Mouse (Mus musculus): ENCODE data around the gene Clic6. TPM values are rescaled to one million over a fixed set of nuclear protein-coding genes. Genes with fewer than 3 reads are reported as not detected.
A peak's percentile ranks its signal among the peaks of the same experiment; 100 is the strongest.

The Clic6 gene
- total RNA-seq, 4 experiments from 2014 or later, result 3.7 to 8.6 (median 4.1) TPM

GRCm38 (mm10) chr16:92519820-92520492, 34.4 kb downstream of the Clic6 start:
- no peak for DNase-seq (ENCODE audit: low spot score in 2 of 2)

GRCm38 (mm10) chr16:92523351-92523750, 37.8 kb downstream of the Clic6 start:
- no peak for DNase-seq (ENCODE audit: low spot score in 2 of 2)

GRCm38 (mm10) chr16:92524651-92525050, 39.1 kb downstream of the Clic6 start:
- peak in 1 of 2 experiments; percentile 30 for DNase-seq (ENCODE audit: low spot score in 2 of 2)

- DNase-seq (ENCODE audit: low spot score in 2 of 2), result no peak
Measured at GRCm38 (mm10) chr16:92525919-92526318, 40.4 kb downstream of the Clic6 start.

GRCm38 (mm10) chr16:92535258-92535657, 49.7 kb downstream of the Clic6 start:
- DNase-seq (ENCODE audit: low spot score in 2 of 2), result no peak

DNA sequence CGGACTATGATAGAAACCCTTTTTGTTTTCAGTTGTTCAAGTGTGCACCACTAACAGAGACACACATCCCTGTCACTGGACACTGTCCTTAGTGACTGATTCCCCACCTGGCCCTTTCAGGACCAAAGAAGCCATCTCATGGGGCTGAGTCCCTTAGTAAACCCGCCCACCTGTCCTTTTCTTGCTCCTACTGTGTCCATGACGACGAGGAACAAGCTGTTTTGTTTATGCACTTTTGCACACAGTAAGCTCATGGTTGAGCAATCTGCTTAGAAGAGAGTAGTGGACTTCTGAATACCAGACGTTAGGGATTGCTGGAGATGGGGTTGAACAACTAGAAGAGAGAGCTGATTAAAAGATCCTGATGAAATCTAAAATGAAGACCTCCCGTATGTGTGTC, 52.8 kb downstream of the Clic6 start:
- no peak for DNase-seq (ENCODE audit: low spot score in 2 of 2)

GRCm38 (mm10) chr16:92544264-92544663, 58.7 kb downstream of the Clic6 start:
- no peak for DNase-seq (ENCODE audit: low spot score in 2 of 2)

GRCm38 (mm10) chr16:92548651-92549050, 63.1 kb downstream of the Clic6 start:
- DNase-seq (ENCODE audit: low spot score in 2 of 2), result no peak

DNA sequence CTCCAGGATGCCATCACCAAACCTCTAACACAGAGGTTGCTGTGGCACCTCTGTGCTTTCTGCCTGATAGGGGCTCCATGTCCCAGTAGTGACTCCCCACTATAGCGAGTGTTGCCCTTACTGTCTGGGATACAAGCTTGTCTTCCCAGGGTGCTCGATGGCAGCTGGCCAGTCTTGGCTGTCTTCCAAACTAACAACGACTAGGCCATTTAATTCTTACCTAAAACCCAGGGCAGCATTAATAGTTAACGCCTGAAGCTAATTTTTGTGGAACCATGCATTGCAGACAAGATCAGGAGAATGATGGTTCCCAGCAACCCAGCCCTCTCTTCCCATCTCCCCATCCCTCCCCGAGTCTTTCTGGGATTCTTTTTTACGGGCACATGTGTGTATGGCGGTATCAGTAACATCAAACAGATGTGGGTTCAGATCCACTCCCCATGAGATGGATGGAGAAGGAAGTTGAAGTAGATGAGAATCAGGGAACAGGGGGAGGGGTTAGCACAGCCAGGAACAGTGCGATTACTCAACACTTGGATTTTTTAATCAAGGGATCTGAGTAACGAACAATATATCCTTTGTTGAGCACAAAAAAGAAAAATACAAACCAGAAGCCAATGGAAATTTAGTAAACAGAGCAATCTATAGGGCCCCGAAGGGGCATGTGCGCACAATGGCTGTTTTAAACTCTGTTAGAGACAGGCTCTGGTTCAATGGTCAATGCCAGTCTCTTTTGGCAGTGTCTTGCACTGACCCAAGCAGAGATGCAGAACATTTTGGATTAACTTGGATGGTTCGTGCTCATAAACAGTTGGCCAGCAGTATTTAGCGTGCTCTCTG, 66.0 kb downstream of the Clic6 start:
- DNase-seq (ENCODE audit: low spot score in 2 of 2), result no peak

- no peak for DNase-seq (ENCODE audit: low spot score in 2 of 2)
Measured at GRCm38 (mm10) chr16:92552106-92552382, 66.5 kb downstream of the Clic6 start.

- no peak for DNase-seq (ENCODE audit: low spot score in 2 of 2)
Measured at GRCm38 (mm10) chr16:92552858-92553257, 67.3 kb downstream of the Clic6 start.

DNA sequence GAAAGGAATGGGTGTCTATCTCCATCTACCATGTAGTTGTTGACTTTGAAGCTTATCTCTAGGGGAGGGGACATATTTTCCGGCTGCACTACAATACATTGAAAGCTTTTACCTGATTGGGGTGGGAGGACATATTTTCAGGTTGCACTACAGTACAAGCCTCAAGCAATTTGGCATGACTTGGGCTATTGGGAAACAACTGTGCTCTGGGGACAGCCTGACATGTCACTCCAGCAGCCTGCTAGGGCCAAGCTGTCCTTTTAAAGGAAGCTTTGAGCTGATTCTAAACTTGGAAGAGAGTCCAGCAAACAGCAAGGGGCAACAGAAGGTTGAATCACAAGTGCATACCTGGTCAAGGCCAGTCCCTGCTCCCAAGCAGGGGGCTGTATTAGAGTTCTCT, 69.5 kb downstream of the Clic6 start:
- DNase-seq (ENCODE audit: low spot score in 2 of 2), result no peak

DNA sequence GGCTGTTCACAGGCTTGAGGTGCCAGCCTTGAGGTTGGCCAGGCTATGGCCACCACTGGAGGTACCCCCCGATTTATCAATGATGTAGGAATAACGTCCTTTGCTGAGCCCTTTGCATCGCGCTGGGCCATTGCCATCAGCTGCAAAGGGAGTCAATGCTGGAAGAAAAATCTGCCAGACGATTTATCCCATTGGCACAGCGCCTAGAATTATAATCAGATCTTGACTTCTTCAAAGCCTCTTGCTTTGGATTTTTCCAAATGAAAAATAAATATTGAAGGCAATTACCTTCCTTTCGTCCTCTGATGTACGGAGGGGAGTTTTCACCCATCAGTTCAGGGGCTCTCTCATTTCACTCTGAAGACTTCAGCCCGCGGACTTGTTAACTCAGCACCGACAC, 79.8 kb downstream of the Clic6 start:
- DNase-seq (ENCODE audit: low spot score in 2 of 2), result no peak

DNA sequence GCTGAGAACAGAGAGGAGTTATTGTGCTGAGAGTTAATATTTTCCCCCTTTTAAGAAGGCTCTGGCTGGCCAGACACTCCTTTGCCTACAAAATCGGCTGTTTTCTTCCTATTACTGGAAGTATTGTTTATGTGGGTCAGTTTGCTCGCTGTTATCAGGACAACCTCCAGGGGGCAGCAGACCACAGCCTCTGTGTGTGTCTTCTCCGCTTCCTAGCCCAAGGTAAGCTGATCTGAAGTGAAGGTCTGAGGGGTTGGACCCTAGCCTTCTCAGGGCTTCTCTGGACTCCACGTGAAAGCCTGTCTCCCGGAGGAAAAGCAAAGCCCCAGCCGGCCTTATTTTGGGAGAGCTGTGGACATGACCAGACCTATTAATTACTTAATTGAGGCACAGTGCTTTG, 80.2 kb downstream of the Clic6 start:
- peak; percentile 52 to 87 for DNase-seq (ENCODE audit: low spot score in 2 of 2)

DNA sequence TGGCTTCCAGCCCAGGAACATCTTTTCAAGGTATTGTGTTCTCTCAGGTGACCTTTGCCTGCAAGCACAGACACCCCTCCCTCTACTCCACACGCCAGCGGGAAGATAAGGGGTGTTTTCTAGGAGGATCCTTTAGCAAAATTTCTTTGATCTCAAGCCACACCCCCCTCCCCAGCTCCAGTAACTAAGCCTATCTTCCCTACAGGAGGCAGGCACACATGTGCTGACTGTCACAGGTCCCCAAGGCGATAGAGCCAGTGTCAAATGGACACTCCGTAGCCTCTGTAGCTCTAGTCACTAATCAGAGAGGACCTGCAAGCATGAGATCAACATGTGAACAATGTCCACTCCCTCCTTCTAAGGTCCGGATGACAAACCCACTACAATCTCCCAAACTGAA, 80.6 kb downstream of the Clic6 start:
- DNase-seq (ENCODE audit: low spot score in 2 of 2), result no peak

GRCm38 (mm10) chr16:92571246-92571645, 85.7 kb downstream of the Clic6 start:
- DNase-seq (ENCODE audit: low spot score in 2 of 2), result no peak

- DNase-seq (ENCODE audit: low spot score in 2 of 2), result no peak
Measured at GRCm38 (mm10) chr16:92573193-92573592, 87.7 kb downstream of the Clic6 start.

DNA sequence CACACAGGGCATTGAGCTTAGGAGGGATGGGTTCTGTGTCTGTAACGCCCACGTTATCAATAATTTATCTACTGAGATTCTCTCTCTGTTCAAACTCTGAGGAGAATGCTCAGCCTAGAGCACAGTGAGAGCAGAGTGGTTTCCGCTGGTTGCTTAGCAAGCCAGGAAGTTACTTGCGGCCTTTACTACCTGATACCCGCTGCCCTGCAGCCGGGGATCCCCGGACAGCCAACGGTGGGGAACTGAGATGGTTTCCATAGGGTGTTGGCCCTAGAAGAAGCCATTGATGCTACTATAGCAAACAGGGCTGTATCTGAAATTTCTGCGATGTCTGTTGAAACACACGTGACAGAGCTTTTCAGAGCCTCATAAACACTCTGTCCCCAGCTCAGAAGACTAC, 90.3 kb downstream of the Clic6 start:
- DNase-seq (ENCODE audit: low spot score in 2 of 2), result no peak

DNA sequence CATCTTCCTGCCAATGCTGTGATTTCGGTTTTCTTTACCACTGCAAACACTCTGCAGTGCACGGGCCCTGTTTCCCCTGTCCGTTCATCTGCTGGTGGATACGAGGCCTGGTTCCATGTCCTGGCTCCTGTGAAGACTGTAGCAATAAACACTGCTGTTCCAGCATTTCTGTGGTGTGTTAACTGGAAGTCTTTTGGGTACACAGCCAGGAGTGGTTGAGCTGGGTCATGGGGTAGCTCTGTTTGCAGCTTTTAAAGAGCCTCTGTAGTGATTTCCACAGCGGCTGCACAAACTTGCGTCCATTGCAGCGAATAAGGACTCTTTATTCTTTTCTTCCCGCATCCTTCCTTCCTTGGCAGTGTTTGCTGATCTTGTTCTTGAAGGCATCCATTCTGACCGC, 91.8 kb downstream of the Clic6 start:
- no peak for DNase-seq (ENCODE audit: low spot score in 2 of 2)

- DNase-seq (ENCODE audit: low spot score in 2 of 2), result no peak
Measured at GRCm38 (mm10) chr16:92578915-92579653, 93.5 kb downstream of the Clic6 start.

- no peak for DNase-seq (ENCODE audit: low spot score in 2 of 2)
Measured at GRCm38 (mm10) chr16:92580981-92581380, 95.4 kb downstream of the Clic6 start.

DNA sequence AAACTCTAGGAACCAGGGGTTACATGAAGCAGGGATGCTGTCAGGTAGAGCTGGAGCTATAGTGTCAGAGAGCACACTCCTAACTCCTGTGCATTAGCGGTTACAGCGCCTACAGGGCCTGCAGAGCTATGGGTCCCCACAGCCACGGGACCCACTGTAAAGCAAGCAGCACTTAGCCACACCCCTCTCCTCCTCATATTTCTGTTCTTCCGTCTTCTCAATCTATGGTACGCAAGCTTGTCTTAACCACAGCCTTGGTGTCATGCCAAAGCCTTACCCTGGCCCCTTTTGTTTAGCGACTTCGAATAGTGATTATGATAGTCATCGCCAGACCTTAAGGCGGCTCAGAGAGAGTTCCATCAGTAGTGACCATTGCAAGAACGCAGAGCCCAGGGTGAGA, 96.2 kb downstream of the Clic6 start:
- no peak for DNase-seq (ENCODE audit: low spot score in 2 of 2)

Data from left cerebral cortex, adult 8-10 months (tissue).